Mouse (Mus musculus) ES-E14 (cell line): ENCODE data around the gene Os9.

ENCODE experiments used
- CHD2 ChIP-seq: IDR thresholded peaks from 2 replicates; pipeline ENCODE4 v1.6.1; 2014; ENCODE audit warnings: mild to moderate bottlenecking, low read depth, low read length, inconsistent platforms
- HCFC1 ChIP-seq: IDR thresholded peaks from 2 replicates; pipeline ENCODE4 v1.6.1; 2012; ENCODE audit warnings: low read length, inconsistent platforms, borderline replicate concordance; ENCODE audit not compliant: insufficient read depth
- MAFK ChIP-seq: IDR thresholded peaks from 2 replicates; pipeline ENCODE4 v1.6.1; 2014; ENCODE audit warnings: mild to moderate bottlenecking, low read depth, low read length, inconsistent platforms; ENCODE audit not compliant: insufficient read depth
- ZC3H11A ChIP-seq: IDR thresholded peaks from 2 replicates; pipeline ENCODE4 v1.6.1; 2012; ENCODE audit warnings: low read depth, mild to moderate bottlenecking, inconsistent platforms, low read length, borderline replicate concordance
- ZNF384 ChIP-seq: IDR thresholded peaks from 2 replicates; pipeline ENCODE4 v1.6.1; 2012; ENCODE audit warnings: low read depth, low read length, inconsistent platforms

DNA sequence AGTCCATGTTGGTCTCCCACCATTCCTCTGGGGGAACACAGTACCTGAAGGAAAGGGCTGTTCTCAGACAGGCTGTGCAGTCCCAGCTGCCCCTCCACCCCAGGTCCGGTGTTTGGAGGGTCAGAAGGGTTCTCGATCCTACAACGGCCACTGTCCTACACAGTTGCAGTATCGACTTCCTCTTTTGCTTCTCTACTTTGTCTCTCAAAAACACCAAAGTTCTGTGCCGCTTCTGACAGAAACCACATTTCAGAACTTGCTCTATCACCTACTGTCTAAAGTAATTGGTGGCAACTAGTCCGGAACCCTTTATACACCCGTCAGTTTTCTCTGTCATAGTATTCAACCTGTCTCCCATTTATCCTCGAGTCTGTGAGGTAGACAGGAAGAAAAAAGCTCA, 65.5 kb downstream of the Os9 start:
- TF ChIP-seq CHD2, result no peak
- TF ChIP-seq ZC3H11A, result no peak
- TF ChIP-seq ZNF384, result no peak
- TF ChIP-seq HCFC1, result no peak
- no peak for TF ChIP-seq MAFK
